Mouse (Mus musculus): ENCODE measurements around the gene Rnpepl1. TPM values are rescaled to one million over a fixed set of nuclear protein-coding genes. Genes with fewer than 3 reads are reported as not detected.

The Rnpepl1 gene
- polyA plus RNA-seq (2014; fragmentation: Nextera tagmentation; extraction: Ambion mirVana): 21.7 and 24.6 TPM in 2 replicates

GRCm38 (mm10) chr1:92910239-92910885 is at the start of gene Rnpepl1:
TSS of gene Rnpepl1 (plus strand) at chr1:92910783.
- Histone ChIP-seq H3K9me3 (replicated peaks; ENCODE audit: control insufficient read depth, low read length) (no peaks in the 10 kb centered on the region), H3K4me2 (peak within 1 kb of the TSS; percentile 98), H3K4me3 (ENCODE audit: low read depth, low read length) (peak within 1 kb of the TSS; percentile 74), H3K9ac (ENCODE audit: low read depth, low read length) (peak within 1 kb of the TSS; percentile 87), H3K27ac (ENCODE audit: low read depth, low read length) (peak within 1 kb of the TSS; percentile 82), H3K36me3 (ENCODE audit: control insufficient read depth, insufficient read depth, low read length) (peaks cover 2% of the 10 kb centered on the region; the same call in 1 of the 2 replicates), H3K4me1 (ENCODE audit: control insufficient read depth, insufficient read depth, low read length) (peaks cover 24% of the 10 kb centered on the region), H3K27me3 (ENCODE audit: control insufficient read depth, insufficient read depth, low read length) (no peaks in the 10 kb centered on the region)
- ATAC-seq (replicated peaks; ENCODE audit: insufficient number of reproducible peaks, low FRiP score, low TSS enrichment): peak; percentile 66
- WGBS (ENCODE audit: insufficient replicate concordance): 1% methylated on average over 36 of the region's 57 CpGs

GRCm38 (mm10) chr1:92861503-92861902 is 49.1 kb upstream of the Rnpepl1 start:
- H3K4me1 ChIP-seq (ENCODE audit: control insufficient read depth, insufficient read depth, low read length): no peaks in the 10 kb centered on the region
- peaks cover 8% of the 10 kb centered on the region; the same call in 1 of the 2 replicates for H3K27me3 ChIP-seq (ENCODE audit: control insufficient read depth, insufficient read depth, low read length)
- no peak overlapping the region for H3K4me2 ChIP-seq
- H3K27ac ChIP-seq (ENCODE audit: low read depth, low read length): no peak overlapping the region
- H3K9me3 ChIP-seq (replicated peaks; ENCODE audit: control insufficient read depth, low read length): no peaks in the 10 kb centered on the region
- H3K36me3 ChIP-seq (ENCODE audit: control insufficient read depth, insufficient read depth, low read length): peaks cover 14% of the 10 kb centered on the region; the same call in 1 of the 2 replicates
- ATAC-seq (replicated peaks; ENCODE audit: insufficient number of reproducible peaks, low FRiP score, low TSS enrichment): no peak
- no peak overlapping the region for H3K9ac ChIP-seq (ENCODE audit: low read depth, low read length)
- no peak overlapping the region for H3K4me3 ChIP-seq (ENCODE audit: low read depth, low read length)
- 69% methylated on average over 6 of the region's 6 CpGs for WGBS (ENCODE audit: insufficient replicate concordance)

GRCm38 (mm10) chr1:92863268-92863667 is 47.3 kb upstream of the Rnpepl1 start:
- Histone ChIP-seq H3K9ac (ENCODE audit: low read depth, low read length) (no peak overlapping the region), H3K27ac (ENCODE audit: low read depth, low read length) (no peak overlapping the region), H3K27me3 (ENCODE audit: control insufficient read depth, insufficient read depth, low read length) (peaks cover 8% of the 10 kb centered on the region; the same call in 1 of the 2 replicates), H3K36me3 (ENCODE audit: control insufficient read depth, insufficient read depth, low read length) (0 out of 2 replicates have a peak, but pooled peaks cover 2% of the 10 kb centered on the region), H3K4me3 (ENCODE audit: low read depth, low read length) (no peak overlapping the region), H3K4me2 (no peak overlapping the region), H3K4me1 (ENCODE audit: control insufficient read depth, insufficient read depth, low read length) (no peaks in the 10 kb centered on the region), H3K9me3 (replicated peaks; ENCODE audit: control insufficient read depth, low read length) (no peaks in the 10 kb centered on the region)
- no peak for ATAC-seq (replicated peaks; ENCODE audit: insufficient number of reproducible peaks, low FRiP score, low TSS enrichment)
- 73% methylated on average over 4 of the region's 4 CpGs for WGBS (ENCODE audit: insufficient replicate concordance)

- Histone ChIP-seq H3K9ac (ENCODE audit: low read depth, low read length) (no peak overlapping the region), H3K9me3 (replicated peaks; ENCODE audit: control insufficient read depth, low read length) (no peaks in the 10 kb centered on the region), H3K4me2 (no peak overlapping the region), H3K4me3 (ENCODE audit: low read depth, low read length) (no peak overlapping the region), H3K4me1 (ENCODE audit: control insufficient read depth, insufficient read depth, low read length) (no peaks in the 10 kb centered on the region), H3K27ac (ENCODE audit: low read depth, low read length) (no peak overlapping the region), H3K27me3 (ENCODE audit: control insufficient read depth, insufficient read depth, low read length) (peaks cover 8% of the 10 kb centered on the region; the same call in 1 of the 2 replicates), H3K36me3 (ENCODE audit: control insufficient read depth, insufficient read depth, low read length) (no peaks in the 10 kb centered on the region)
- no peak for ATAC-seq (replicated peaks; ENCODE audit: insufficient number of reproducible peaks, low FRiP score, low TSS enrichment)
- 56% methylated on average over 2 of the region's 2 CpGs for WGBS (ENCODE audit: insufficient replicate concordance)
Observed at GRCm38 (mm10) chr1:92866170-92866569, 44.4 kb upstream of the Rnpepl1 start.

GRCm38 (mm10) chr1:92869985-92870384 is 40.6 kb upstream of the Rnpepl1 start:
- H3K4me1 ChIP-seq (ENCODE audit: control insufficient read depth, insufficient read depth, low read length): no peaks in the 10 kb centered on the region
- H3K27ac ChIP-seq (ENCODE audit: low read depth, low read length): no peak overlapping the region
- no peak overlapping the region for H3K9ac ChIP-seq (ENCODE audit: low read depth, low read length)
- H3K27me3 ChIP-seq (ENCODE audit: control insufficient read depth, insufficient read depth, low read length): peaks cover 7% of the 10 kb centered on the region
- H3K4me3 ChIP-seq (ENCODE audit: low read depth, low read length): no peak overlapping the region
- no peaks in the 10 kb centered on the region for H3K36me3 ChIP-seq (ENCODE audit: control insufficient read depth, insufficient read depth, low read length)
- H3K4me2 ChIP-seq: no peak overlapping the region
- H3K9me3 ChIP-seq (replicated peaks; ENCODE audit: control insufficient read depth, low read length): no peaks in the 10 kb centered on the region
- ATAC-seq (replicated peaks; ENCODE audit: insufficient number of reproducible peaks, low FRiP score, low TSS enrichment): no peak
- 70% methylated on average over 2 of the region's 2 CpGs for WGBS (ENCODE audit: insufficient replicate concordance)

GRCm38 (mm10) chr1:92872666-92873065 is 37.9 kb upstream of the Rnpepl1 start:
- no peak overlapping the region for H3K27ac ChIP-seq (ENCODE audit: low read depth, low read length)
- H3K9ac ChIP-seq (ENCODE audit: low read depth, low read length): no peak overlapping the region
- H3K4me3 ChIP-seq (ENCODE audit: low read depth, low read length): no peak overlapping the region
- no peak for ATAC-seq (replicated peaks; ENCODE audit: insufficient number of reproducible peaks, low FRiP score, low TSS enrichment)
- peaks cover 7% of the 10 kb centered on the region for H3K27me3 ChIP-seq (ENCODE audit: control insufficient read depth, insufficient read depth, low read length)
- 81% methylated on average over 7 of the region's 7 CpGs for WGBS (ENCODE audit: insufficient replicate concordance)
- H3K9me3 ChIP-seq (replicated peaks; ENCODE audit: control insufficient read depth, low read length): no peaks in the 10 kb centered on the region
- H3K4me1 ChIP-seq (ENCODE audit: control insufficient read depth, insufficient read depth, low read length): no peaks in the 10 kb centered on the region
- H3K36me3 ChIP-seq (ENCODE audit: control insufficient read depth, insufficient read depth, low read length): no peaks in the 10 kb centered on the region
- H3K4me2 ChIP-seq: no peak overlapping the region

GRCm38 (mm10) chr1:92874011-92874410 is 36.6 kb upstream of the Rnpepl1 start:
- no peaks in the 10 kb centered on the region for H3K9me3 ChIP-seq (replicated peaks; ENCODE audit: control insufficient read depth, low read length)
- H3K36me3 ChIP-seq (ENCODE audit: control insufficient read depth, insufficient read depth, low read length): no peaks in the 10 kb centered on the region
- H3K27ac ChIP-seq (ENCODE audit: low read depth, low read length): no peak overlapping the region
- no peak overlapping the region for H3K4me2 ChIP-seq
- no peak for ATAC-seq (replicated peaks; ENCODE audit: insufficient number of reproducible peaks, low FRiP score, low TSS enrichment)
- peaks cover 7% of the 10 kb centered on the region for H3K27me3 ChIP-seq (ENCODE audit: control insufficient read depth, insufficient read depth, low read length)
- H3K9ac ChIP-seq (ENCODE audit: low read depth, low read length): no peak overlapping the region
- H3K4me1 ChIP-seq (ENCODE audit: control insufficient read depth, insufficient read depth, low read length): no peaks in the 10 kb centered on the region
- 82% methylated on average over 3 of the region's 3 CpGs for WGBS (ENCODE audit: insufficient replicate concordance)
- H3K4me3 ChIP-seq (ENCODE audit: low read depth, low read length): no peak overlapping the region

- Histone ChIP-seq H3K27ac (ENCODE audit: low read depth, low read length) (no peak overlapping the region), H3K27me3 (ENCODE audit: control insufficient read depth, insufficient read depth, low read length) (peaks cover 7% of the 10 kb centered on the region)
- WGBS (ENCODE audit: insufficient replicate concordance): 70% methylated on average over 8 of the region's 8 CpGs
Observed at GRCm38 (mm10) chr1:92875360-92876111, 35.0 kb upstream of the Rnpepl1 start.

More at GRCm38 (mm10) chr1:92875360-92876111, 35.0 kb upstream of the Rnpepl1 start:
- no peaks in the 10 kb centered on the region for H3K9me3 ChIP-seq (replicated peaks; ENCODE audit: control insufficient read depth, low read length)
- no peak for ATAC-seq (replicated peaks; ENCODE audit: insufficient number of reproducible peaks, low FRiP score, low TSS enrichment)
- no peaks in the 10 kb centered on the region for H3K4me1 ChIP-seq (ENCODE audit: control insufficient read depth, insufficient read depth, low read length)
- no peaks in the 10 kb centered on the region for H3K36me3 ChIP-seq (ENCODE audit: control insufficient read depth, insufficient read depth, low read length)
- H3K4me3 ChIP-seq (ENCODE audit: low read depth, low read length): no peak overlapping the region
- H3K9ac ChIP-seq (ENCODE audit: low read depth, low read length): no peak overlapping the region
- H3K4me2 ChIP-seq: no peak overlapping the region

All from heart, embryonic 11.5 days (tissue).